Mouse (Mus musculus) bone marrow macrophage, adult 2 months (primary cell): ENCODE measurements at regions not wholly inside any gene's neighbourhood (a gene's known extent, or its start where the extent isn't known, plus 50 kb on each side); places are given as distances from the start of the nearest gene placed in this dataset.

ENCODE experiments used
- CTCF ChIP-seq: IDR thresholded peaks from 2 replicates; pipeline ENCODE4 v1.5.1; 2012; ENCODE audit warnings: low read depth, mild to moderate bottlenecking, low read length, moderate library complexity
- POLR2A ChIP-seq: IDR thresholded peaks from 2 replicates; pipeline ENCODE4 v1.6.1; 2012; ENCODE audit warnings: mild to moderate bottlenecking, low read depth, low read length, borderline replicate concordance

GRCm38 (mm10) chr13:35383000-35383623 is 276.5 kb upstream of the Cdyl start:
- TF ChIP-seq CTCF (no peak), POLR2A (no peak)
